In genomic region chr10:39370786-39371221, GRCm38 (mm10) we compare ENCODE assay signal across 8 mouse cellular contexts. TPM values are rescaled to one million over a fixed set of nuclear protein-coding genes. Genes with fewer than 3 reads are reported as not detected.
DNase-seq lines count a peak whose midpoint lies in the region; ATAC-seq and TF ChIP-seq lines count a peak whose summit lies in the region.

No protein-coding gene starts in this region.

- peaks cover 12% of the 10 kb centered on the region for H3K4me1 ChIP-seq in heart, adult 2 months (ENCODE audit: control insufficient read depth, insufficient read depth, low read length)
- H3K4me1 ChIP-seq in cortical plate, adult 2 months (ENCODE audit: control insufficient read depth, insufficient read depth, low read length), result peaks cover 6% of the 10 kb centered on the region; the same call in 1 of the 2 replicates
- peaks cover 62% of the 10 kb centered on the region for H3K4me1 ChIP-seq in liver, embryonic 12.5 days
- H3K4me1 ChIP-seq in neural tube, embryonic 15.5 days, result peaks cover 50% of the 10 kb centered on the region

- TF ChIP-seq POLR2A in heart, adult 2 months (IDR thresholded peaks at IDR 0.05; ENCODE audit: insufficient read depth, low read depth, low read length), result peak; percentile 40; the same call in 1 of the 2 replicates
- no peak for TF ChIP-seq POLR2A in cortical plate, adult 2 months (IDR thresholded peaks at IDR 0.05; ENCODE audit: extremely low read depth, insufficient read depth, low read length)

- no peaks in the 10 kb centered on the region for H3K27me3 ChIP-seq in heart, adult 2 months (ENCODE audit: control insufficient read depth, insufficient read depth, low read length)
- H3K27me3 ChIP-seq in liver, embryonic 12.5 days (replicated peaks), result no peaks in the 10 kb centered on the region
- H3K27me3 ChIP-seq in neural tube, embryonic 15.5 days (replicated peaks), result no peaks in the 10 kb centered on the region

- H3K4me2 ChIP-seq in liver, embryonic 12.5 days, result peak overlapping the region; percentile 98
- peak overlapping the region; percentile 77 for H3K4me2 ChIP-seq in neural tube, embryonic 15.5 days

- peak; percentile 10 to 34; a peak in 2 of 4 replicates for ATAC-seq in hematopoietic stem cell, adult 5-6 weeks (replicated peaks in 1 of 2; ENCODE audit: insufficient read depth in 1 of 2, low FRiP score in 2 of 2, low TSS enrichment in 1 of 2, low read depth in 1 of 2, poor library complexity in 2 of 2, severe bottlenecking in 2 of 2)
- peak; percentile 64 for ATAC-seq in liver, embryonic 12.5 days
- peak; percentile 19 for ATAC-seq in neural tube, embryonic 15.5 days (ENCODE audit: low FRiP score)

- TF ChIP-seq CTCF in heart, adult 2 months (IDR thresholded peaks at IDR 0.05), result no peak
- no peak for TF ChIP-seq CTCF in cortical plate, adult 2 months (IDR thresholded peaks at IDR 0.05; ENCODE audit: extremely low read depth, insufficient read depth, low read length)

- H3K9ac ChIP-seq in heart, adult 2 months (ENCODE audit: low read depth, low read length), result peak overlapping the region; percentile 87
- H3K9ac ChIP-seq in liver, embryonic 12.5 days, result peak overlapping the region; percentile 90
- peak overlapping the region; percentile 95 for H3K9ac ChIP-seq in neural tube, embryonic 15.5 days (replicated peaks)

- H3K9me3 ChIP-seq in liver, embryonic 12.5 days (replicated peaks), result no peaks in the 10 kb centered on the region
- no peaks in the 10 kb centered on the region for H3K9me3 ChIP-seq in neural tube, embryonic 15.5 days (replicated peaks)

- H3K4me3 ChIP-seq in heart, adult 2 months, result peak overlapping the region; percentile 93
- peak overlapping the region; percentile 94 for H3K4me3 ChIP-seq in cortical plate, adult 2 months (ENCODE audit: insufficient read depth, low read length)
- H3K4me3 ChIP-seq in liver, embryonic 12.5 days, result peak overlapping the region; percentile 92
- peak overlapping the region; percentile 98 for H3K4me3 ChIP-seq in neural tube, embryonic 15.5 days (replicated peaks)

- peaks cover 3% of the 10 kb centered on the region; the same call in 1 of the 2 replicates for H3K79me2 ChIP-seq in heart, adult 2 months (replicated peaks; ENCODE audit: control insufficient read depth, insufficient read depth, low read length)

- intact Hi-C loops in heart, adult 2 months (cut with DNase I), result loop anchor here (2.0 to 5.0 kb wide), 3 partner anchors 32 to 131 kb away; no protein-coding TSS in a partner anchor
- intact Hi-C loops in heart, postnatal 25 days (cut with DNase I), result loop anchor here (5.0 kb wide), 2 partner anchors 81 to 146 kb away; no protein-coding TSS in a partner anchor

- H3K27ac ChIP-seq in heart, adult 2 months, result peak overlapping the region; percentile 96
- H3K27ac ChIP-seq in cortical plate, adult 2 months (ENCODE audit: insufficient read depth, low read length), result no peak overlapping the region; the same call in 1 of the 2 replicates
- H3K27ac ChIP-seq in liver, embryonic 12.5 days, result peak overlapping the region; percentile 88
- H3K27ac ChIP-seq in neural tube, embryonic 15.5 days (replicated peaks), result peak overlapping the region; percentile 98

- WGBS in heart, adult 2 months, result 7% methylated on average over 8 of the region's 8 CpGs
- 4% methylated on average over 8 of the region's 8 CpGs for WGBS in liver, embryonic 12.5 days (ENCODE audit: insufficient replicate concordance)
- WGBS in neural tube, embryonic 15.5 days, result 0% methylated on average over 8 of the region's 8 CpGs

- TF ChIP-seq EP300 in heart, adult 2 months (IDR thresholded peaks at IDR 0.05; ENCODE audit: insufficient read depth, low read depth, low read length), result no peak

- peaks cover 20% of the 10 kb centered on the region for H3K36me3 ChIP-seq in heart, adult 2 months (ENCODE audit: control insufficient read depth, insufficient read depth, low read length)
- H3K36me3 ChIP-seq in liver, embryonic 12.5 days, result no peaks in the 10 kb centered on the region
- H3K36me3 ChIP-seq in neural tube, embryonic 15.5 days, result no peaks in the 10 kb centered on the region

- DNase-seq in heart, adult 2 months, result peak in 1 of 2 experiments; percentile 40
- DNase-seq in heart, postnatal 25 days (ENCODE audit: low spot score), result no peak
- peak; percentile 10 for DNase-seq in MEL-GATA-1-ER (ENCODE audit: extremely low read depth, low read depth)
- no peak for DNase-seq in right cerebral cortex, postnatal 36 days (ENCODE audit: low spot score in 2 of 2)

RNA-seq across cellular contexts. Expression of gene Fyn, which starts 2.1 kb away (rescaled TPM):
- total RNA-seq in heart, adult 2 months (2021), result 10 to 100 TPM; 26.1 to 29.7 TPM
- polyA plus RNA-seq in heart, adult 2 months (2012; rRNA removed), result 23.2 and 36.4 TPM in 2 replicates
- 10 to 100 TPM; 29.1 to 42.5 TPM for total RNA-seq in heart, postnatal 25 days (2021)
- 106 and 107 TPM in 2 replicates for polyA plus RNA-seq in cortical plate, adult 2 months (2012; rRNA removed)
- total RNA-seq in hematopoietic stem cell, adult 5-6 weeks (2017), result 40.5 and 43.7 TPM in 2 replicates
- polyA plus RNA-seq in liver, embryonic 12.5 days (2016; fragmentation: Nextera tagmentation; extraction: Ambion mirVana), result 15.1 and 15.7 TPM in 2 replicates
- 67.8 and 76.5 TPM in 2 replicates for polyA plus RNA-seq in neural tube, embryonic 15.5 days (2015; fragmentation: Nextera tagmentation; extraction: Ambion mirVana)
